Comparison of ENCODE assay signal across 17 mouse cellular contexts in the genomic region with DNA sequence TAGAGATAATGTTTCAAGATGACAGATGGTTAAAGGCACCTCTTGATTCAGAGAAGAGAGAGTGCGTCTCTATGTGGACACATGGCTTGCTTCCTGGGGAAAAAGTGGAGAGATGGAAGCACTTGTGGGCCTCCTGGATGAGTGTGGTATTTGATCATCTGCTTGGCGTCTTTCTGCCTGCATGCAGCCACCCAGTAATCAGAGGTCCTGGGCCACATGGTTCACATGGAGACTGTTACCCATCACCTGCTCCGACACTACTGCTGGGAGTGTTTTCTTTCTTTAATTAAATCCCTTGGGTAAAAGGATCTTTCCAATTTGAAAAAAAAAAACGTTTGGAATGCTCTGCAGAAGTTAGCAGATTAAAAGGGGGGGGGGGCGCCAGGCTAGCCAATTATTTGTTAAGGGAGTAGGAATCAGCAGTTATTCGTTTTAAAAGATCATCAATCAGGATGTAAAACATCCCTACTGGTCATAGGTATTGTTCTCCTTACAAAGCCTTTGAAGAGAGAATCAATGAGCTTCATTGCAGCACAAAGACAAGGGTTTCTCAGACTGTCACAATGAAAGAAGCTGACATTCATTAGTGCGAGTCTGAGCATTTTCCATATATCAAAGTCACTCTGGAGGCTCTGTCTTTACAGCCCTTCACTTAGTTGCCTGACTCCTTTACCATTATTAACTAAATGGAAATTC.
A peak's percentile ranks its signal among the peaks of the same experiment; 100 is the strongest.
DNase-seq lines count a peak whose midpoint lies in the region; ATAC-seq lines count a peak whose summit lies in the region.
"Had no signal": no experiment of that assay in that cellular context is flagged by ENCODE, and none has a peak within 500 bp of the region (broad histone marks: within the 10 kb centered on the region; RNA-seq: fewer than 3 reads in every experiment).

No protein-coding gene starts in this region.

- no peaks in the 10 kb centered on the region for H3K9me3 ChIP-seq in forebrain, embryonic 13.5 days (replicated peaks)
- no peaks in the 10 kb centered on the region for H3K9me3 ChIP-seq in forebrain, embryonic 15.5 days
- H3K9me3 ChIP-seq in midbrain, embryonic 15.5 days = no peaks in the 10 kb centered on the region
- no peaks in the 10 kb centered on the region for H3K9me3 ChIP-seq in heart, embryonic 12.5 days (replicated peaks)
- H3K9me3 ChIP-seq in intestine, embryonic 16.5 days (ENCODE audit: control insufficient read depth, low read length) = no peaks in the 10 kb centered on the region
- H3K9me3 ChIP-seq: heart, embryonic 13.5 days had no signal

- H3K27me3 ChIP-seq in forebrain, embryonic 13.5 days = no peaks in the 10 kb centered on the region
- no peaks in the 10 kb centered on the region for H3K27me3 ChIP-seq in forebrain, embryonic 15.5 days
- no peaks in the 10 kb centered on the region for H3K27me3 ChIP-seq in midbrain, embryonic 15.5 days (replicated peaks)
- H3K27me3 ChIP-seq in heart, embryonic 12.5 days (replicated peaks) = no peaks in the 10 kb centered on the region
- no peaks in the 10 kb centered on the region for H3K27me3 ChIP-seq in intestine, embryonic 16.5 days (replicated peaks; ENCODE audit: control insufficient read depth, insufficient read depth, low read length)
- H3K27me3 ChIP-seq: heart, embryonic 13.5 days had no signal

- peak; percentile 11 for DNase-seq in ES-CJ7 (ENCODE audit: low read depth, low spot score)
- peak; percentile 12 for DNase-seq in embryo, embryonic 11 days
- DNase-seq in kidney, postnatal 4 days = no peak
- DNase-seq: adrenal gland, postnatal 25 days; cerebellum, adult 2 months; kidney, adult 8-10 months; layer of hippocampus, postnatal 36 days; liver; liver, postnatal 0 days; lung, postnatal 14 days; thymus, postnatal 4 days had no signal

- H3K27ac ChIP-seq in forebrain, embryonic 13.5 days = no peak overlapping the region
- H3K27ac ChIP-seq in forebrain, embryonic 15.5 days (replicated peaks) = no peak overlapping the region
- no peak overlapping the region for H3K27ac ChIP-seq in midbrain, embryonic 15.5 days
- H3K27ac ChIP-seq in heart, embryonic 12.5 days (ENCODE audit: poor library complexity, severe bottlenecking) = no peak overlapping the region
- no peak overlapping the region for H3K27ac ChIP-seq in intestine, embryonic 16.5 days (ENCODE audit: low read length)
- H3K27ac ChIP-seq: heart, embryonic 13.5 days had no signal

- ATAC-seq in forebrain, embryonic 13.5 days = peak; percentile 51; the same call in 1 of the 2 replicates
- ATAC-seq in forebrain, embryonic 15.5 days (replicated peaks) = no peak
- peak; percentile 78 for ATAC-seq in midbrain, embryonic 15.5 days (replicated peaks)
- no peak for ATAC-seq in heart, embryonic 12.5 days (ENCODE audit: insufficient number of reproducible peaks, low FRiP score)
- ATAC-seq in intestine, embryonic 16.5 days = no peak
- ATAC-seq: liver, postnatal 0 days had no signal

- H3K4me2 ChIP-seq in forebrain, embryonic 13.5 days = no peak overlapping the region
- H3K4me2 ChIP-seq in forebrain, embryonic 15.5 days (replicated peaks) = no peak overlapping the region
- H3K4me2 ChIP-seq in midbrain, embryonic 15.5 days = no peak overlapping the region
- H3K4me2 ChIP-seq in heart, embryonic 12.5 days = no peak overlapping the region
- no peak overlapping the region for H3K4me2 ChIP-seq in intestine, embryonic 16.5 days (ENCODE audit: low read depth, low read length)
- H3K4me2 ChIP-seq: heart, embryonic 13.5 days had no signal

- WGBS in forebrain, embryonic 13.5 days = 10% methylated on average over 7 of the region's 7 CpGs
- WGBS in forebrain, embryonic 15.5 days = 9% methylated on average over 7 of the region's 7 CpGs
- WGBS in midbrain, embryonic 15.5 days = 16% methylated on average over 7 of the region's 7 CpGs
- WGBS in heart, embryonic 12.5 days = 47% methylated on average over 7 of the region's 7 CpGs
- WGBS in intestine, embryonic 16.5 days = 42% methylated on average over 7 of the region's 7 CpGs

- no peaks in the 10 kb centered on the region for H3K36me3 ChIP-seq in forebrain, embryonic 13.5 days (ENCODE audit: poor library complexity, severe bottlenecking)
- H3K36me3 ChIP-seq in forebrain, embryonic 15.5 days = no peaks in the 10 kb centered on the region
- no peaks in the 10 kb centered on the region for H3K36me3 ChIP-seq in midbrain, embryonic 15.5 days (replicated peaks)
- H3K36me3 ChIP-seq in heart, embryonic 12.5 days = no peaks in the 10 kb centered on the region
- no peaks in the 10 kb centered on the region for H3K36me3 ChIP-seq in intestine, embryonic 16.5 days (ENCODE audit: control insufficient read depth, insufficient read depth, low read length)
- H3K36me3 ChIP-seq: heart, embryonic 13.5 days had no signal

- H3K4me1 ChIP-seq in forebrain, embryonic 13.5 days = peaks cover 7% of the 10 kb centered on the region; the same call in 1 of the 2 replicates
- peaks cover 8% of the 10 kb centered on the region; the same call in 1 of the 2 replicates for H3K4me1 ChIP-seq in forebrain, embryonic 15.5 days
- H3K4me1 ChIP-seq in midbrain, embryonic 15.5 days = no peaks in the 10 kb centered on the region; the same call in 1 of the 2 replicates
- H3K4me1 ChIP-seq in heart, embryonic 12.5 days (replicated peaks) = no peaks in the 10 kb centered on the region
- no peaks in the 10 kb centered on the region for H3K4me1 ChIP-seq in intestine, embryonic 16.5 days (ENCODE audit: control insufficient read depth, insufficient read depth, low read length)
- H3K4me1 ChIP-seq: heart, embryonic 13.5 days had no signal

- H3K9ac ChIP-seq in forebrain, embryonic 13.5 days = no peak overlapping the region
- no peak overlapping the region for H3K9ac ChIP-seq in forebrain, embryonic 15.5 days (replicated peaks)
- H3K9ac ChIP-seq in midbrain, embryonic 15.5 days = no peak overlapping the region
- H3K9ac ChIP-seq in heart, embryonic 12.5 days = no peak overlapping the region
- H3K9ac ChIP-seq in intestine, embryonic 16.5 days (ENCODE audit: low read depth, low read length) = no peak overlapping the region
- H3K9ac ChIP-seq: heart, embryonic 13.5 days; liver, postnatal 0 days had no signal

- H3K4me3 ChIP-seq in forebrain, embryonic 13.5 days = no peak overlapping the region
- no peak overlapping the region for H3K4me3 ChIP-seq in forebrain, embryonic 15.5 days
- H3K4me3 ChIP-seq in midbrain, embryonic 15.5 days = no peak overlapping the region
- H3K4me3 ChIP-seq in heart, embryonic 12.5 days = no peak overlapping the region
- no peak overlapping the region for H3K4me3 ChIP-seq in intestine, embryonic 16.5 days (ENCODE audit: low read length)
- H3K4me3 ChIP-seq: heart, embryonic 13.5 days had no signal

Comparison
In these comparisons a context has a peak if more than half of its experiments do, and no peak if none do; other contexts are left out.
1. ATAC-seq: peak in forebrain, embryonic 13.5 days (single experiment) and midbrain, embryonic 15.5 days (single experiment); none in forebrain, embryonic 15.5 days (single experiment), heart, embryonic 12.5 days (single experiment) and intestine, embryonic 16.5 days (single experiment).
2. DNase-seq: peak in ES-CJ7 (single experiment) and embryo, embryonic 11 days (single experiment); none in kidney, postnatal 4 days (0 of 2).